Mouse (Mus musculus) hematopoietic stem cell, adult 5-6 weeks (primary cell): ENCODE measurements around the gene Capza1. TPM values are rescaled to one million over a fixed set of nuclear protein-coding genes. Genes with fewer than 3 reads are reported as not detected.

Experiments used
- ATAC-seq, 2 experiments: fragments of 125-278 bp in 1 of 2; replicated peaks in 1 of 2; 2 replicates each; pipeline ENCODE4 v1.8.0; 2016 to 2017; ENCODE audit warnings: inconsistent platforms in 2 of 2, mild to moderate bottlenecking in 2 of 2, moderate number of reproducible peaks in 2 of 2, low read depth in 1 of 2, moderate TSS enrichment in 1 of 2; ENCODE audit not compliant: low FRiP score in 2 of 2, poor library complexity in 2 of 2, severe bottlenecking in 2 of 2, insufficient read depth in 1 of 2, low TSS enrichment in 1 of 2
- total RNA-seq: library from RNA; stranded (forward); fragments of 172-1452, 232-1000 nt; gene quantifications from 2 replicates; pipeline ENCODE4 v1.2.3, GENCODE M21; 2017

The Capza1 gene
- total RNA-seq, 1 experiment from 2014 or later = 227 TPM

GRCm38 (mm10) chr3:104793871-104794828 is 70.2 kb downstream of the Capza1 start:
- ATAC-seq = peak; percentile 53 to 56

GRCm38 (mm10) chr3:104792360-104793270 is 71.7 kb downstream of the Capza1 start:
- no peak for ATAC-seq

- no peak for ATAC-seq
Observed at GRCm38 (mm10) chr3:104791671-104792070, 72.6 kb downstream of the Capza1 start.

- ATAC-seq = no peak
Observed at GRCm38 (mm10) chr3:104791017-104791416, 73.3 kb downstream of the Capza1 start.

- peak in 1 of 2 experiments; percentile 8; a peak in 1 of 4 replicates for ATAC-seq
Observed at GRCm38 (mm10) chr3:104790401-104790937, 73.8 kb downstream of the Capza1 start.

- ATAC-seq = no peak
Observed at GRCm38 (mm10) chr3:104789822-104790221, 74.5 kb downstream of the Capza1 start.

GRCm38 (mm10) chr3:104789312-104789605 is 75.0 kb downstream of the Capza1 start:
- no peak for ATAC-seq

GRCm38 (mm10) chr3:104788561-104789311 is 75.6 kb downstream of the Capza1 start:
- peak; percentile 52 to 53 for ATAC-seq

GRCm38 (mm10) chr3:104788075-104788474 is 76.2 kb downstream of the Capza1 start, which contains the start of gene Rhoc:
Gene Rhoc (plus strand): TSS chr3:104788375.
- ATAC-seq = no peak

- ATAC-seq = no peak
Observed at GRCm38 (mm10) chr3:104785284-104785683, 79.0 kb downstream of the Capza1 start.

- ATAC-seq = no peak
Observed at GRCm38 (mm10) chr3:104783971-104784500, 80.3 kb downstream of the Capza1 start.

- ATAC-seq = no peak
Observed at GRCm38 (mm10) chr3:104782061-104782681, 82.1 kb downstream of the Capza1 start.

GRCm38 (mm10) chr3:104781471-104781903 is 82.8 kb downstream of the Capza1 start, which contains the start of gene Fam19a3:
Gene Fam19a3 (minus strand): TSS chr3:104781840.
- ATAC-seq = 0 out of 4 replicates have a peak, but pooled peaks of 1 of the 2 experiments have one; percentile 16

- peak in 1 of 2 experiments; percentile 32; a peak in 1 of 4 replicates for ATAC-seq
Observed at GRCm38 (mm10) chr3:104780561-104781420, 83.5 kb downstream of the Capza1 start, which contains the start of gene Ppm1j. Gene Ppm1j (plus strand): TSS chr3:104781056.

GRCm38 (mm10) chr3:104779949-104780348 is 84.4 kb downstream of the Capza1 start:
- ATAC-seq = peak in 1 of 2 experiments; percentile 28; a peak in 1 of 4 replicates
